Mouse (Mus musculus) left cerebral cortex, adult 11 months (tissue): Measurements from ENCODE around the gene Prpf18.

Source experiments
- DNase-seq: peaks from one replicate; pipeline ENCODE4 v3.0.0; 2022; ENCODE audit warnings: low spot score

Prpf18 gene

DNA sequence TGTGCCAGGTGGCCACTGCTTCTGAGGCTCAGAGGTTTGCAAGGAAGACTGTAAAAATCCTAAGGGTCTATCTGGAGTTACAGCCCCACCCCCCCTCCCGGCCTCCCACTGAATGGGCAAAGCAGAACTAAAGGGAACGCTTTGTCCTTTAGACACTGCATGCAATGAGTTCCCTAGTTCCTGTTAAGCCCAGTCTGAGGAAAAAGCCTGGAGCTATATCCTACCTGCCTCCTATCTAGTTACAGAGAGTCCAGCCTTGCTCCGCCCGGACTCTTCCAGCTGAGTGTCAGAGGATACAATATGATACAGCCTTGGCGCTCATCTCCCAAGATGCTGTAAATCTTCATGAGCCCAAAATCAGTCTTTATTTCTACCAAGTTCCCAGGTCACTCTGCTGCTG lies 77.7 kb downstream of the Prpf18 start:
- no peak for DNase-seq

GRCm38 (mm10) chr2:4573386-4573785 lies 78.5 kb downstream of the Prpf18 start:
- no peak for DNase-seq

DNA sequence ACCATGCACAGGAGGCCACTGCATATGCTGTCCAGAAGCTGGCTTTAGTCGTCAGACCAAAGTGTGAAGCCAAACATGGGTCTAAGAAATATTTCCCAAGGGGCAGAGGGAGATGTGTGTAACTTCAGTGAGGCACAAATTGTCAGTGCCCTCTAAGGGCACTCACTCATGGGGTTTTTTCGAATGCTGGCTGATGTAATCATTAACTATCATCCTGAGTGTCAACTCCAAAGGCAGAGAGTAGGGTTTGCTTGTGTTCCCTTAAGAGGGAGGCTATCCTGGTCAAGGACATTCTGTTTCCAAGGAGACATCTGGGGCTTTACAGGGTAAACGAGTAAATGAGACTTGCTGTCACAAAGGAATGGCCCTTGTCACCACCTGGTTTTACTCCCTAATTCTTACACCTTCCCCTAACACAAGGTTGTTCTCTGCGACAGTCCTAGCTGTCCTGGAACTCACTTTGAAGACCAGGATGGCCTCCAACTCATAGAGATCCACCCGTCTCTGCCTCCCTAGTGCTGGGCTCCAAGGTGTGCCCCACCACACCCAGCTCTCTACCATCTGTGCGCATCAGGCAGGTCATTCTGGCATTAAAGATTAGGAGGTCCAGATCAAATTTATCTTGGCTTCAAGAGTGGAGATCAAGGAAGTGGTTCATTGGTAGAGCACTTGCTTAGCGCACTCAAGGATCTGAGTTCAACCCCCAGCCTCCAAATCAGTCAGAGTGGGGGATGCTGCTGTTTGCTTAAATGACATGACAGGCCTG lies 79.2 kb downstream of the Prpf18 start:
- no peak for DNase-seq
